ENCODE assay signal across 8 mouse cellular contexts in genomic region chr6:122834365-122834764, GRCm38 (mm10). TPM values are rescaled to one million over a fixed set of nuclear protein-coding genes. Genes with fewer than 3 reads are reported as not detected.
A peak's percentile ranks its signal among the peaks of the same experiment; 100 is the strongest.
DNase-seq lines count a peak whose midpoint lies in the region; ATAC-seq and TF ChIP-seq lines count a peak whose summit lies in the region.

No protein-coding gene starts in this region.

- no peak overlapping the region for H3K27ac ChIP-seq in left cerebral cortex, adult 2 months
- no peak overlapping the region for H3K27ac ChIP-seq in cortical plate, adult 2 months (ENCODE audit: insufficient read depth, low read length)
- no peak overlapping the region for H3K27ac ChIP-seq in liver, postnatal 0 days (ENCODE audit: low read depth)
- H3K27ac ChIP-seq in stomach, postnatal 0 days (replicated peaks): no peak overlapping the region
- H3K27ac ChIP-seq in midbrain, embryonic 15.5 days: no peak overlapping the region

- intact Hi-C loops in left cerebral cortex, adult 2 months (cut with DNase I): no loop called here
- intact Hi-C loops in left cerebral cortex, postnatal 4 days (cut with DNase I): no loop called here

- H3K36me3 ChIP-seq in liver, postnatal 0 days (replicated peaks; ENCODE audit: insufficient read depth, low read length): peaks cover 65% of the 10 kb centered on the region
- peaks cover 50% of the 10 kb centered on the region for H3K36me3 ChIP-seq in stomach, postnatal 0 days (ENCODE audit: control insufficient read depth, insufficient read depth, low read length)
- peaks cover 54% of the 10 kb centered on the region for H3K36me3 ChIP-seq in midbrain, embryonic 15.5 days (replicated peaks)

- TF ChIP-seq CTCF in left cerebral cortex, adult 2 months (IDR thresholded peaks at IDR 0.05): peak; percentile 91
- peak; percentile 66 for TF ChIP-seq CTCF in cortical plate, adult 2 months (IDR thresholded peaks at IDR 0.05; ENCODE audit: extremely low read depth, insufficient read depth, low read length)
- peak; percentile 92 for TF ChIP-seq CTCF in liver, postnatal 0 days (IDR thresholded peaks at IDR 0.05; ENCODE audit: low read depth)
- peak; percentile 84 for TF ChIP-seq CTCF in stomach, postnatal 0 days (IDR thresholded peaks at IDR 0.05; ENCODE audit: low read depth)

- no peak overlapping the region for H3K4me2 ChIP-seq in liver, postnatal 0 days (ENCODE audit: low read depth, low read length)
- no peak overlapping the region for H3K4me2 ChIP-seq in stomach, postnatal 0 days (replicated peaks; ENCODE audit: low read depth)
- H3K4me2 ChIP-seq in midbrain, embryonic 15.5 days: no peak overlapping the region

- no peak overlapping the region for H3K9ac ChIP-seq in liver, postnatal 0 days (replicated peaks)
- no peak overlapping the region for H3K9ac ChIP-seq in stomach, postnatal 0 days (ENCODE audit: low read length)
- H3K9ac ChIP-seq in midbrain, embryonic 15.5 days: no peak overlapping the region

- no peaks in the 10 kb centered on the region for H3K27me3 ChIP-seq in liver, postnatal 0 days (ENCODE audit: insufficient read depth, low read length)
- H3K27me3 ChIP-seq in stomach, postnatal 0 days (ENCODE audit: control insufficient read depth, insufficient read depth, low read length): no peaks in the 10 kb centered on the region
- no peaks in the 10 kb centered on the region for H3K27me3 ChIP-seq in midbrain, embryonic 15.5 days (replicated peaks)

- no peak overlapping the region for H3K4me3 ChIP-seq in left cerebral cortex, adult 2 months
- H3K4me3 ChIP-seq in cortical plate, adult 2 months (ENCODE audit: insufficient read depth, low read length): no peak overlapping the region
- no peak overlapping the region for H3K4me3 ChIP-seq in liver, postnatal 0 days (ENCODE audit: low read depth, low read length)
- H3K4me3 ChIP-seq in stomach, postnatal 0 days (ENCODE audit: low read depth, low read length): no peak overlapping the region
- no peak overlapping the region for H3K4me3 ChIP-seq in midbrain, embryonic 15.5 days

- DNase-seq in adrenal gland, adult 2 months: peak; percentile 37
- no peak for DNase-seq in adrenal gland, postnatal 4 days (ENCODE audit: low spot score in 2 of 2)
- peak in 1 of 2 experiments; percentile 43 for DNase-seq in left cerebral cortex, adult 2 months (ENCODE audit: extremely low spot score in 1 of 2, low spot score in 2 of 2)
- no peak for DNase-seq in left cerebral cortex, postnatal 4 days
- DNase-seq in liver, postnatal 0 days: peak; percentile 54
- DNase-seq in stomach, postnatal 0 days (ENCODE audit: low spot score): no peak

- no peaks in the 10 kb centered on the region for H3K9me3 ChIP-seq in liver, postnatal 0 days (ENCODE audit: low read length)
- H3K9me3 ChIP-seq in stomach, postnatal 0 days (ENCODE audit: control insufficient read depth, low read length): no peaks in the 10 kb centered on the region
- H3K9me3 ChIP-seq in midbrain, embryonic 15.5 days: no peaks in the 10 kb centered on the region

- no peak for TF ChIP-seq POLR2A in cortical plate, adult 2 months (IDR thresholded peaks at IDR 0.05; ENCODE audit: extremely low read depth, insufficient read depth, low read length)

- ATAC-seq in liver, postnatal 0 days: peak; percentile 50; the same call in 1 of the 2 replicates
- no peak; the same call in 1 of the 2 replicates for ATAC-seq in stomach, postnatal 0 days (ENCODE audit: low FRiP score, low TSS enrichment)
- no peak for ATAC-seq in midbrain, embryonic 15.5 days (replicated peaks)

- TF ChIP-seq EP300 in liver, postnatal 0 days (IDR thresholded peaks at IDR 0.05; ENCODE audit: low read depth): no peak
- TF ChIP-seq EP300 in stomach, postnatal 0 days (optimal IDR thresholded peaks at IDR 0.05): no peak

- 61% methylated on average over 4 of the region's 4 CpGs for WGBS in liver, postnatal 0 days (ENCODE audit: insufficient replicate concordance)
- 75% methylated on average over 4 of the region's 4 CpGs for WGBS in stomach, postnatal 0 days
- 71% methylated on average over 4 of the region's 4 CpGs for WGBS in midbrain, embryonic 15.5 days

- peaks cover 2% of the 10 kb centered on the region; the same call in 1 of the 2 replicates for H3K4me1 ChIP-seq in cortical plate, adult 2 months (ENCODE audit: control insufficient read depth, insufficient read depth, low read length)
- H3K4me1 ChIP-seq in liver, postnatal 0 days (ENCODE audit: insufficient read depth): no peaks in the 10 kb centered on the region
- no peaks in the 10 kb centered on the region for H3K4me1 ChIP-seq in stomach, postnatal 0 days (replicated peaks; ENCODE audit: control insufficient read depth, insufficient read depth)
- no peaks in the 10 kb centered on the region for H3K4me1 ChIP-seq in midbrain, embryonic 15.5 days

RNA-seq across cellular contexts. Expression of gene Foxj2, which starts 14.7 kb away (rescaled TPM):
- total RNA-seq in adrenal gland, adult 2 months (2021): 10 to 100 TPM; 20.0 to 24.4 TPM
- 12.4 and 14.8 TPM in 2 replicates for polyA plus RNA-seq in adrenal gland, adult 2 months (2012; rRNA removed)
- 10 to 100 TPM; 21.3 to 22.1 TPM for total RNA-seq in adrenal gland, postnatal 4 days (2021)
- 10 to 100 TPM; 28.4 to 29.2 TPM for total RNA-seq in left cerebral cortex, adult 2 months (2021)
- total RNA-seq in left cerebral cortex, postnatal 4 days (2021): 10 to 100 TPM; 29.4 to 32.7 TPM
- 12.7 and 13.1 TPM in 2 replicates for polyA plus RNA-seq in cortical plate, adult 2 months (2012; rRNA removed)
- polyA plus RNA-seq in liver, postnatal 0 days (2015; fragmentation: Nextera tagmentation; extraction: Ambion mirVana): 1.0 and 1.2 TPM in 2 replicates
- polyA plus RNA-seq in stomach, postnatal 0 days (2015; fragmentation: Nextera tagmentation; extraction: Ambion mirVana): 3.0 and 3.5 TPM in 2 replicates
- 8.3 and 9.1 TPM in 2 replicates for polyA plus RNA-seq in midbrain, embryonic 15.5 days (2015; fragmentation: Nextera tagmentation; extraction: Ambion mirVana)

RNA-seq across cellular contexts. Expression of gene C3ar1, which starts 21.6 kb away (rescaled TPM):
- 1 to 10 TPM; 2.6 to 6.7 TPM for total RNA-seq in adrenal gland, adult 2 months (2021)
- 2.7 and 3.0 TPM in 2 replicates for polyA plus RNA-seq in adrenal gland, adult 2 months (2012; rRNA removed)
- total RNA-seq in adrenal gland, postnatal 4 days (2021): 1 to 10 TPM; 2.6 to 3.2 TPM
- under 1 TPM; 0.47 to 0.75 TPM for total RNA-seq in left cerebral cortex, adult 2 months (2021)
- total RNA-seq in left cerebral cortex, postnatal 4 days (2021): 1 to 10 TPM; 1.0 to 1.1 TPM
- 1.5 and 1.7 TPM in 2 replicates for polyA plus RNA-seq in cortical plate, adult 2 months (2012; rRNA removed)
- polyA plus RNA-seq in liver, postnatal 0 days (2015; fragmentation: Nextera tagmentation; extraction: Ambion mirVana): 1.8 and 2.1 TPM in 2 replicates
- polyA plus RNA-seq in stomach, postnatal 0 days (2015; fragmentation: Nextera tagmentation; extraction: Ambion mirVana): 2.4 and 2.5 TPM in 2 replicates
- 1.4 and 1.6 TPM in 2 replicates for polyA plus RNA-seq in midbrain, embryonic 15.5 days (2015; fragmentation: Nextera tagmentation; extraction: Ambion mirVana)

RNA-seq across cellular contexts. Expression of gene Slc2a3, which starts 32.9 kb away (rescaled TPM):
- 10 to 100 TPM in 1 of 2 experiments, 1 to 10 TPM in 1; 5.2 to 10.5 TPM for total RNA-seq in adrenal gland, adult 2 months (2021)
- polyA plus RNA-seq in adrenal gland, adult 2 months (2012; rRNA removed): 2.1 and 2.2 TPM in 2 replicates
- total RNA-seq in adrenal gland, postnatal 4 days (2021): 10 to 100 TPM; 17.4 to 17.8 TPM
- 100 to 1,000 TPM; 111 to 128 TPM for total RNA-seq in left cerebral cortex, adult 2 months (2021)
- 10 to 100 TPM; 62.9 to 73.9 TPM for total RNA-seq in left cerebral cortex, postnatal 4 days (2021)
- polyA plus RNA-seq in cortical plate, adult 2 months (2012; rRNA removed): 100 and 101 TPM in 2 replicates
- 7.3 and 8.5 TPM in 2 replicates for polyA plus RNA-seq in liver, postnatal 0 days (2015; fragmentation: Nextera tagmentation; extraction: Ambion mirVana)
- 3.3 and 4.0 TPM in 2 replicates for polyA plus RNA-seq in stomach, postnatal 0 days (2015; fragmentation: Nextera tagmentation; extraction: Ambion mirVana)
- polyA plus RNA-seq in midbrain, embryonic 15.5 days (2015; fragmentation: Nextera tagmentation; extraction: Ambion mirVana): 34.6 and 36.8 TPM in 2 replicates

RNA-seq across cellular contexts. Expression of gene Necap1, which starts 39.9 kb away (rescaled TPM):
- 10 to 100 TPM; 51.3 to 55.3 TPM for total RNA-seq in adrenal gland, adult 2 months (2021)
- 10.7 and 12.4 TPM in 2 replicates for polyA plus RNA-seq in adrenal gland, adult 2 months (2012; rRNA removed)
- 10 to 100 TPM; 46.4 to 51.4 TPM for total RNA-seq in adrenal gland, postnatal 4 days (2021)
- 100 to 1,000 TPM; 171 to 192 TPM for total RNA-seq in left cerebral cortex, adult 2 months (2021)
- total RNA-seq in left cerebral cortex, postnatal 4 days (2021): 100 to 1,000 TPM; 107 to 123 TPM
- 127 and 133 TPM in 2 replicates for polyA plus RNA-seq in cortical plate, adult 2 months (2012; rRNA removed)
- 18.5 and 19.6 TPM in 2 replicates for polyA plus RNA-seq in liver, postnatal 0 days (2015; fragmentation: Nextera tagmentation; extraction: Ambion mirVana)
- 29.1 and 29.8 TPM in 2 replicates for polyA plus RNA-seq in stomach, postnatal 0 days (2015; fragmentation: Nextera tagmentation; extraction: Ambion mirVana)
- polyA plus RNA-seq in midbrain, embryonic 15.5 days (2015; fragmentation: Nextera tagmentation; extraction: Ambion mirVana): 134 and 146 TPM in 2 replicates

Comparison
In these comparisons a context has a peak if more than half of its experiments do, and no peak if none do; other contexts are left out.
1. DNase-seq: peak in adrenal gland, adult 2 months (single experiment) and liver, postnatal 0 days (single experiment); none in adrenal gland, postnatal 4 days (0 of 2), left cerebral cortex, postnatal 4 days (single experiment) and stomach, postnatal 0 days (single experiment).
2. Peak in every context shown above with its lines, with median percentiles within 50 percentile points of each other: CTCF ChIP-seq.